Mouse (Mus musculus): ENCODE measurements around the gene Slc9a1. TPM values are rescaled to one million over a fixed set of nuclear protein-coding genes. Genes with fewer than 3 reads are reported as not detected.
A peak's percentile ranks its signal among the peaks of the same experiment; 100 is the strongest.

Gene Slc9a1
- polyA plus RNA-seq, 1 experiment from 2014 or later: 4.9 TPM

GRCm38 (mm10) chr4:133423691-133424090, 54.2 kb downstream of the Slc9a1 start:
- Histone ChIP-seq H3K36me3 (peaks cover 39% of the 10 kb centered on the region), H3K4me2 (no peak overlapping the region), H3K9ac (no peak overlapping the region), H3K4me1 (peaks cover 15% of the 10 kb centered on the region), H3K27ac (no peak overlapping the region), H3K27me3 (replicated peaks) (no peaks in the 10 kb centered on the region), H3K9me3 (replicated peaks) (no peaks in the 10 kb centered on the region), H3K4me3 (no peak overlapping the region)
- ATAC-seq: no peak
- 61% methylated on average over 6 of the region's 6 CpGs for WGBS (ENCODE audit: insufficient replicate concordance)

- H3K27me3 ChIP-seq (replicated peaks): no peaks in the 10 kb centered on the region
- 47% methylated on average over 4 of the region's 4 CpGs for WGBS (ENCODE audit: insufficient replicate concordance)
- peaks cover 37% of the 10 kb centered on the region for H3K36me3 ChIP-seq
- H3K4me3 ChIP-seq: no peak overlapping the region
- H3K9ac ChIP-seq: no peak overlapping the region
- H3K4me1 ChIP-seq: peaks cover 14% of the 10 kb centered on the region
- H3K27ac ChIP-seq: no peak overlapping the region
- H3K9me3 ChIP-seq (replicated peaks): no peaks in the 10 kb centered on the region
- no peak overlapping the region for H3K4me2 ChIP-seq
- ATAC-seq: peak; percentile 6; the same call in 1 of the 2 replicates
Observed at GRCm38 (mm10) chr4:133424100-133424499, 54.6 kb downstream of the Slc9a1 start.

GRCm38 (mm10) chr4:133426141-133426540, 56.6 kb downstream of the Slc9a1 start:
- Histone ChIP-seq H3K4me1 (0 out of 2 replicates have a peak, but pooled peaks cover 8% of the 10 kb centered on the region), H3K9me3 (replicated peaks) (no peaks in the 10 kb centered on the region), H3K4me2 (no peak overlapping the region), H3K9ac (no peak overlapping the region), H3K36me3 (peaks cover 18% of the 10 kb centered on the region), H3K27ac (no peak overlapping the region), H3K4me3 (no peak overlapping the region), H3K27me3 (replicated peaks) (0 out of 2 replicates have a peak, but pooled peaks cover 2% of the 10 kb centered on the region)
- ATAC-seq: no peak
- WGBS (ENCODE audit: insufficient replicate concordance): 49% methylated on average over 5 of the region's 5 CpGs

GRCm38 (mm10) chr4:133431508-133431907, 62.0 kb downstream of the Slc9a1 start:
- Histone ChIP-seq H3K27me3 (replicated peaks) (0 out of 2 replicates have a peak, but pooled peaks cover 4% of the 10 kb centered on the region), H3K4me1 (0 out of 2 replicates have a peak, but pooled peaks cover 8% of the 10 kb centered on the region), H3K9me3 (replicated peaks) (no peaks in the 10 kb centered on the region), H3K4me3 (no peak overlapping the region), H3K9ac (no peak overlapping the region), H3K27ac (no peak overlapping the region), H3K36me3 (no peaks in the 10 kb centered on the region), H3K4me2 (no peak overlapping the region)
- WGBS (ENCODE audit: insufficient replicate concordance): 68% methylated on average over 6 of the region's 6 CpGs
- ATAC-seq: no peak

- H3K9me3 ChIP-seq (replicated peaks): no peaks in the 10 kb centered on the region
- WGBS (ENCODE audit: insufficient replicate concordance): 26% methylated on average over 17 of the region's 17 CpGs
- no peak overlapping the region for H3K27ac ChIP-seq
- H3K9ac ChIP-seq: no peak overlapping the region
- peak overlapping the region; percentile 28 for H3K4me2 ChIP-seq
- no peak overlapping the region for H3K4me3 ChIP-seq
- H3K27me3 ChIP-seq (replicated peaks): 0 out of 2 replicates have a peak, but pooled peaks cover 4% of the 10 kb centered on the region
- 0 out of 2 replicates have a peak, but pooled peaks cover 8% of the 10 kb centered on the region for H3K4me1 ChIP-seq
- no peaks in the 10 kb centered on the region for H3K36me3 ChIP-seq
- ATAC-seq: no peak; the same call in 1 of the 2 replicates
Observed at GRCm38 (mm10) chr4:133432560-133433171, 63.2 kb downstream of the Slc9a1 start.

- Histone ChIP-seq H3K4me2 (no peak overlapping the region), H3K27ac (no peak overlapping the region), H3K36me3 (no peaks in the 10 kb centered on the region), H3K9ac (no peak overlapping the region), H3K27me3 (replicated peaks) (peaks cover 34% of the 10 kb centered on the region), H3K4me1 (peaks cover 19% of the 10 kb centered on the region; the same call in 1 of the 2 replicates), H3K4me3 (no peak overlapping the region), H3K9me3 (replicated peaks) (no peaks in the 10 kb centered on the region)
- ATAC-seq: no peak
- 78% methylated on average over 11 of the region's 11 CpGs for WGBS (ENCODE audit: insufficient replicate concordance)
Observed at GRCm38 (mm10) chr4:133435921-133436320, 66.4 kb downstream of the Slc9a1 start.

GRCm38 (mm10) chr4:133439460-133440376, 70.2 kb downstream of the Slc9a1 start:
- Histone ChIP-seq H3K36me3 (no peaks in the 10 kb centered on the region), H3K4me1 (peaks cover 12% of the 10 kb centered on the region; the same call in 1 of the 2 replicates), H3K4me3 (no peak overlapping the region), H3K27ac (peak overlapping the region; percentile 32), H3K9me3 (replicated peaks) (no peaks in the 10 kb centered on the region), H3K4me2 (peak overlapping the region; percentile 40), H3K27me3 (replicated peaks) (peaks cover 43% of the 10 kb centered on the region), H3K9ac (0 out of 2 replicates have a peak overlapping the region, but pooled peaks have one; percentile 12)
- WGBS (ENCODE audit: insufficient replicate concordance): 12% methylated on average over 17 of the region's 17 CpGs
- no peak for ATAC-seq

- 12% methylated on average over 6 of the region's 6 CpGs for WGBS (ENCODE audit: insufficient replicate concordance)
- Histone ChIP-seq H3K9me3 (replicated peaks) (no peaks in the 10 kb centered on the region), H3K4me1 (peaks cover 12% of the 10 kb centered on the region; the same call in 1 of the 2 replicates), H3K27ac (no peak overlapping the region), H3K4me3 (no peak overlapping the region), H3K4me2 (peak overlapping the region; percentile 40), H3K27me3 (replicated peaks) (peaks cover 43% of the 10 kb centered on the region), H3K36me3 (no peaks in the 10 kb centered on the region), H3K9ac (no peak overlapping the region)
- ATAC-seq: no peak
Observed at GRCm38 (mm10) chr4:133440377-133440795, 70.9 kb downstream of the Slc9a1 start.

- Histone ChIP-seq H3K9me3 (replicated peaks) (no peaks in the 10 kb centered on the region), H3K27me3 (replicated peaks) (peaks cover 55% of the 10 kb centered on the region), H3K4me3 (no peak overlapping the region), H3K4me1 (peaks cover 12% of the 10 kb centered on the region; the same call in 1 of the 2 replicates), H3K27ac (no peak overlapping the region), H3K9ac (no peak overlapping the region), H3K36me3 (no peaks in the 10 kb centered on the region), H3K4me2 (no peak overlapping the region)
- ATAC-seq: no peak
- WGBS (ENCODE audit: insufficient replicate concordance): 52% methylated on average over 3 of the region's 3 CpGs
Observed at GRCm38 (mm10) chr4:133442194-133442593, 72.7 kb downstream of the Slc9a1 start.

- peaks cover 12% of the 10 kb centered on the region; the same call in 1 of the 2 replicates for H3K4me1 ChIP-seq
- no peaks in the 10 kb centered on the region for H3K9me3 ChIP-seq (replicated peaks)
- no peak overlapping the region for H3K4me3 ChIP-seq
- ATAC-seq: no peak
- no peak overlapping the region for H3K9ac ChIP-seq
- no peak overlapping the region for H3K27ac ChIP-seq
- no peak overlapping the region for H3K4me2 ChIP-seq
- peaks cover 60% of the 10 kb centered on the region for H3K27me3 ChIP-seq (replicated peaks)
- WGBS (ENCODE audit: insufficient replicate concordance): 51% methylated on average over 5 of the region's 5 CpGs
- no peaks in the 10 kb centered on the region for H3K36me3 ChIP-seq
Observed at GRCm38 (mm10) chr4:133443085-133443484, 73.6 kb downstream of the Slc9a1 start.

GRCm38 (mm10) chr4:133445727-133446126, 76.2 kb downstream of the Slc9a1 start:
- Histone ChIP-seq H3K9me3 (replicated peaks) (no peaks in the 10 kb centered on the region), H3K27me3 (replicated peaks) (peaks cover 42% of the 10 kb centered on the region), H3K36me3 (no peaks in the 10 kb centered on the region), H3K4me1 (no peaks in the 10 kb centered on the region), H3K27ac (no peak overlapping the region), H3K4me2 (no peak overlapping the region), H3K9ac (no peak overlapping the region), H3K4me3 (no peak overlapping the region)
- WGBS (ENCODE audit: insufficient replicate concordance): 76% methylated on average over 5 of the region's 5 CpGs
- ATAC-seq: no peak

GRCm38 (mm10) chr4:133447366-133447765, 77.9 kb downstream of the Slc9a1 start:
- Histone ChIP-seq H3K9me3 (replicated peaks) (no peaks in the 10 kb centered on the region), H3K27ac (no peak overlapping the region), H3K4me2 (no peak overlapping the region), H3K9ac (no peak overlapping the region), H3K27me3 (replicated peaks) (peaks cover 27% of the 10 kb centered on the region), H3K36me3 (no peaks in the 10 kb centered on the region), H3K4me1 (no peaks in the 10 kb centered on the region), H3K4me3 (no peak overlapping the region)
- WGBS (ENCODE audit: insufficient replicate concordance): 47% methylated on average over 5 of the region's 5 CpGs
- ATAC-seq: no peak

Measured in liver, embryonic 12.5 days (tissue).